Mouse (Mus musculus): Measurements from ENCODE around the gene Adamts10.

Gene Adamts10

DNA sequence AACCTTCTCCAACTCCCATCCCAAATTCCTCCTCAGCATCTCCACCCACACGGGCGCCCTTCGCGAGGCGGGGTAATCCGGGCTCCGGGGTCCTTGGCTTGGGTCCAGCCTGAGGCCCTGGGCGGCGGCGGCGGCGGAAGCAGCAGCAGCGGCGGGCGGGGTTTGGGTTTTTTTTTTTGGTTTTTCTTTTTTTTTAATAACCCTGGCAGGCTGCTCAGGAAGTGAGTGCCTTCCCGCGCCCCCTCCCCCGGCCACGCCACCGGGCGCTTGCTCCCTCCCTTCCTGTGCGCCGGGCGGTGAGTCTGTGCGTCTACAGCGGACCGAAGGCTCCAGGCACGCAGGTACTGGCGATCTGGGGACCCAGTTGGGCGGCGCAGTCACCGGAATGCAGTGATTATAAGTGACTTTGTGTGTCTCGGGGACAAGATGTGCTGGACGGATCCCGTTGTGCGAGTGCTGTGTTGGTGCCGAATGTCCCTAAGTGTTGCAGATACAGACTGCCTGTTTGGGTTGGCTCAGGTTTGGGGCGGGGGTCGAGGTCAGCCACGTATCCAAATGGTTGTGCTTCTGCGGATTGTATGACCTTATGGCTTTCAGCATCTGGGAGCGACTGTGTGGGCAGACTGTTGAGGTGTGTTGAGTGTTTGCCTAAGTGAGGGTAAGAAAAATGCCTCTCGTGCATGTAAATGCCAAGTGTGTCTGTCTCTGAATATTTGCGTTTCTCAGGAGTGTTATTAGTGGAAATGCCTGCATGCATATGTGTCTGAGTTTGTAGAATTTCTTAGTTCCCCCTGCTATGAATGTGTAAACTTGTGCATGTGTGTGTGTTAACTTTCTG, at the start of gene Adamts10:
Gene Adamts10, plus strand, starts transcription at position 287 of the 838 bp plus-strand sequence.
- DNase-seq (ENCODE audit: low spot score in 2 of 2), result peak; percentile 41 to 51

DNA sequence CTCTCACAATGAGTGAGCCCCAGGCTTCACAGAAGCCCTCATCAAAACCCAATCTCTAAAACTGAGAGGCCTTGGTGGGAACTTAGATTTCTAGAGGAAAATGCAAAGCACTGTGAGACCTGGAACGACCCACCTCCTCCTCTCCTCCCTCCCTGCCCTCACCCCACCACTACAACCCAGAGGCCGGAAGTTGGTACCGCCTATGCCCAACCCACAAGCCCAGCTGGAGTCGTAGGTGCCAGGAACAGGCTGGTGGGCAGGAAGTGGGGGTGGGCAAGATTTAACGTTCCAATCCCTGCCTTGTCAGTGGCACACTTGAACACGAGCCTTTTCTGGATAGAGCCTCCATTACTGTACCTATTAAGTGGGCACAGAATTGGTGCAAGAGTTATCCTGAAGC, 40.0 kb upstream of the Adamts10 start:
- DNase-seq (ENCODE audit: low spot score in 2 of 2), result no peak

- no peak for DNase-seq (ENCODE audit: low spot score in 2 of 2)
These were observed 36.8 kb upstream of the Adamts10 start for GRCm38 (mm10) chr17:33487211-33487610.

GRCm38 (mm10) chr17:33487652-33488051, 36.4 kb upstream of the Adamts10 start:
- DNase-seq (ENCODE audit: low spot score in 2 of 2), result no peak

GRCm38 (mm10) chr17:33491371-33491770, 32.6 kb upstream of the Adamts10 start:
- DNase-seq (ENCODE audit: low spot score in 2 of 2), result no peak

- no peak for DNase-seq (ENCODE audit: low spot score in 2 of 2)
These were observed 30.9 kb upstream of the Adamts10 start for GRCm38 (mm10) chr17:33493065-33493464.

GRCm38 (mm10) chr17:33494586-33494985, 29.4 kb upstream of the Adamts10 start:
- no peak for DNase-seq (ENCODE audit: low spot score in 2 of 2)

DNA sequence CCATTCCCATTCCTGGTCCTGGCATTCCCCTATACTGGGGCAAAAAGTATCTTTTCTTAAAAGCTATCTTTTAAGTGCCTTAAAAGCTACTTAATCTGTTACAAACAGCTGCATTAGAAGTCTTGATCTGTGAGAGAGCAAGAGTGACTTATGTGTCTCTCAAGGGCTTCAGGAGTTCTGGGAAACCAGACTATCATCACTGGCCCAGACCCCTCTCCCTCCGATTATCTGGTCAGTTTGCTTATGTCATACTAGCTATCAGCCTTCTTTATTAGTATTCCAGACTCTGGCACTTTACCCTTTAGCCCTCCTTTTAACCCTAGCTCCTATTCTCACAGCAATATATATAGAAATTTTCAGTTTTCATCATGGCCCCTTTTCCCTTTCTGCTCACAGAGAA, 25.1 kb upstream of the Adamts10 start:
- DNase-seq (ENCODE audit: low spot score in 2 of 2), result no peak

DNA sequence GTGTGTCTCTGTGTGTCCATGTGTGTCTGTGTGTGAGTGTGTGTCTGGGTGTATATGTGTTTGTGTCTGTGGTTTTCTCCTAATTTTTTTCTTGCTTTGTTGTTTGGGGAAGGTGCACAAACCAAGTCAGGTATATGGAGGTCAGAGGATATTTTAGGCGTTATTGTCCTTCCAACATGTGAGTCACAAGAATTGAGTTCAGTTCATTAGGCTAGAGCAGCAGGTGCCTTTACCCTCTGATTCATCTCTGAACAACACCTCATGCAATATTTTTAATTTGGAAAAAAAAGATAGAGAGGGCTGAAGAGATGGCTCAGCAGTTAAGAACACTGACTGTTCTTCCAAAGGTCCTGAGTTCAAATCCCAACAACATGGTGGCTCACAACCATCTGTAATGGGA, 15.6 kb upstream of the Adamts10 start:
- no peak for DNase-seq (ENCODE audit: low spot score in 2 of 2)

GRCm38 (mm10) chr17:33510172-33510571, 13.8 kb upstream of the Adamts10 start:
- no peak for DNase-seq (ENCODE audit: low spot score in 2 of 2)

DNA sequence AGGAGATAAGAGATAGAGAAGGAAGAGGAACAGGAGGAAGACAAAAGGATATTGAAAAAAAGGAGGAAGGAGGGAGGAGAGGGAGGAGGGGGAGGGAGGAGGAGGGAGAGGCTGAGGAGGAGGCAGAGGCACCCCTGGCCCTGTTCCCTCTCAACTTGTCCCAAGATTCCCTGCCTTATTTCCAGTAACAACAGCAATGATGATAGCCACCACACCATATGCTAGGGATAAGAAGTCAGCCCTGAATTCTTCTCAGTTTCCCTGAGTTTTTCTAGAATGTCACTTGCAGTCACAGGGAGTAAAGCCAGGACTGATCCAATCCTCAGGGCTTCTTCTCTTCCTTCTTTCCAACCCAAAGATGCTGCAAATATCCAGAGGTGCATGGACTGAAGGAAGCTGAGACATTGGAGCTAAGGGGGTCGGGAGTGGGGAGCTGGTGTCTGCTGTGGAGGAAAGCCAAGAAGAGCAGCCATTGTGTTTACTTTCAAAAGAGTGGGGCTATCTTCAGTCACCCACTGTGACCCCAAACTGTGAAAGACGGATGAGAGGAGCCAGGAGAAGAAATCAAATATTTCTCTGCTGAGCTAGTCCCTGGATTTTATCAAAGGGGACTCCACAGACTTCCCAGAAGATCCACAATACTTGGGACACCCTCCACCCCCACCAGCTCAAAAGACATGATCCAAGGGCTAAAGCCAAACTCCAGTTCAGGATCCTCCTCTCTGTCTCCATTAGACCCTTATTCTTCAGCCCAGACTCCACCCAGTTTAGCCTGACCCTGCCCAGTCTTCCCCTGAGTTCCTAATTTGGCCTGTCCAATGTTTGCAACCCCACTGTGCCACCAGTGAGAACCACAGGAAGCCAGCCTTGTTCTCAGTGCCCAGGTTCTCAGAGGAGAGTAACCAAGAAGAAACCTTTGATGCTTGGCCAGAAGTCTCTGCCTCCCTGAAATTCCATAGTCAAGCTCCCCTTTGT, 11.3 kb upstream of the Adamts10 start:
- DNase-seq (ENCODE audit: low spot score in 2 of 2), result no peak

GRCm38 (mm10) chr17:33513874-33514273, 10.1 kb upstream of the Adamts10 start:
- no peak for DNase-seq (ENCODE audit: low spot score in 2 of 2)

DNA sequence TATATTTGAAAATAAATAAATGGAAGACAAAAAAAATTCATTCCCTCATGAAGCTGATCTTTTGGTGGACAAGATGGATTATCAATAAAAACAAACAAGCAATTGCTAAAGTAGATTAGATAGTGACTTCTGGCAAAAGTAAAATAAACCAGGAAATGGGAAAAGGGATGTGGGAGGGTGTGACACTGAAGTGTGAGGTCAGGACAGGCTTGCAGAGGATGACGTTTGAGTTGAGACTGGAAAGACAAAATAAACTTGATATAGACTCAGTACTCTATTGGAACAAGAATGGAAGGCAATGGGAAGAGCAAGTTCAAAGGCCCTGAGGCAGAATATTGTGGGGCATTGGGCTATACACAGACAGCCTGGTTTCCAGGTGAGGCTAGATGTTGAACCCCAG, 3.6 kb upstream of the Adamts10 start:
- no peak for DNase-seq (ENCODE audit: low spot score in 2 of 2)

- no peak for DNase-seq (ENCODE audit: low spot score in 2 of 2)
These were observed 530 bp upstream of the Adamts10 start for GRCm38 (mm10) chr17:33523431-33523917.

DNA sequence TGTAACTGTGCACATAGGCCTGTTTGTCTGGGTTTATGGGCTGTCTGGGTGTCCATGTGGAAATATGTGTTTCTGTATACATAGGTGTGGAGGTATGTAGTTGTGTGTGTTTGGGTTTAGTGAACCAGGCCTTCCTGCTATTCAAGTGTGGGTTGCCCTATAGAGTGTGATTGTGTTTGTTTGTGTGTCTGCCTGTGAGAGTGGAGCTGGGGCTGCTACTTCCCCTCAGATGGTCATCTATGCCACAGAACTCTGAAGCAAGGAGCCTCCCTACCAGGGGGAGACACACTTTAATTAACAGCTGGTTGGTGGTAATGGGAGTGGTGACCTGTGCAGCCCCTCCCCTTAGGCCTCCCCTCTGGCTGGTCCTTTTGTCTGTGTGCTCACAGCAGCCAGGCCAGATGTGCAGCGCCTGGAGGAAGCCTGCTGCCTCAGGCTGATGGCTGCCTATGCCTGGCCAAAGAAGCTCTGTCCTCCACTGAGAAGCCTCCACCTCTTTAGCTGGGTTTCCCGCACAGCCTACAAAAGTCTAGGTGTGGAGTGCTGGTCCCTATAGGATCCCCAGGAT, 886 bp downstream of the Adamts10 start:
- DNase-seq (ENCODE audit: low spot score in 2 of 2), result no peak

- DNase-seq (ENCODE audit: low spot score in 2 of 2), result no peak
These were observed 2.5 kb downstream of the Adamts10 start for GRCm38 (mm10) chr17:33526506-33526905.

DNA sequence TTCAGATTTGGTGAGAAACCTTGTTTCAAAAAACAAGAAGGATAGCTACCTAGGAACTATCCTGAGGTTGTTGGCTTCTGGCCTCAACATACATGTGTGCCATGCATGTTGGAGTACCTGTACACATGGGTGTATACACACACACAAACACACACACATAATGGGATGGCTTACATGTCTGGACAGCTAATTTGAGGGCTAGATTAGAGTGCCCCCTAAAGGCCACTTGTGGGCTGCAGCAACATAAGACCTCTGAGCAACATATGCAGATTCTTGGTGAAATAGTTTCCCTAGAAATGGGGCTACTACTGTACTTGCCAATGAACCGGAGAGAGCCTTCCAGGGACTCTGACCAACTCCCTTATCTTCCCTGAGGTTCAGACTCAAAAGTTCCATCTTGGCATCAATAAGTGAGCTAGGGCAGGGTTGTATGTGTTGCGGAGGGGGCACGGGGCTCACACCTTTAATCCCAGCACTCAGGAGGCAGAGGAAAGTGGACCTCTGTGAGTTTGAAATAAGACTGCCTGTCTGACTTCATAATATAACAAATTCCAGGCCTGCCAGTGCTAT, 15.2 kb downstream of the Adamts10 start:
- peak; percentile 7 to 46 for DNase-seq (ENCODE audit: low spot score in 2 of 2)

- no peak for DNase-seq (ENCODE audit: low spot score in 2 of 2)
These were observed 15.9 kb downstream of the Adamts10 start for GRCm38 (mm10) chr17:33539878-33540277.

- no peak for DNase-seq (ENCODE audit: low spot score in 2 of 2)
These were observed 25.2 kb downstream of the Adamts10 start for GRCm38 (mm10) chr17:33549212-33549611.

GRCm38 (mm10) chr17:33550388-33550787, 26.4 kb downstream of the Adamts10 start:
- DNase-seq (ENCODE audit: low spot score in 2 of 2), result no peak

- no peak for DNase-seq (ENCODE audit: low spot score in 2 of 2)
These were observed 28.1 kb downstream of the Adamts10 start for GRCm38 (mm10) chr17:33552113-33552512.

DNA sequence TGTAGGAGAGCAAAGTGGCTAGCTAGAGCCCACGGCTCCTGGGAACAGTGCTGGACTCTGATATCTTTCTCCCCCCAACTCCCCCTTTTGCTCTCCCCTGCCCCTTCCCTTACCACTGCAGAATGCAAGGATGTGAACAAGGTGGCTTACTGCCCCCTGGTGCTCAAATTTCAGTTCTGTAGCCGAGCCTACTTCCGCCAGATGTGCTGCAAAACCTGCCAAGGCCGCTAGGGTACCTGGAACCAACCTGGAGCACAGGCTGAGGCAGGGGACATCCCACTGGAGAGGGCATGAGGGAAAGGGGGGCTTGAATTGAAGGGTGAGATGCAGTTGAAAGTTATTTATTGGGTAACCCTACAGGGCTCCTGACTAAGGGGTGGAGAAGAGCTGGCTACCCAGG, 29.0 kb downstream of the Adamts10 start:
- peak in 1 of 2 experiments; percentile 16 for DNase-seq (ENCODE audit: low spot score in 2 of 2)
